Mouse (Mus musculus) midbrain, embryonic 14.5 days (tissue): ENCODE measurements around the gene Ciz1. TPM values are rescaled to one million over a fixed set of nuclear protein-coding genes. Genes with fewer than 3 reads are reported as not detected.

Source experiments
- ATAC-seq: fragments of 200-750 bp; cut with Nextera tagmentation; 2 replicates; pipeline ENCODE4 v1.8.0; 2017; ENCODE audit warnings: moderate number of reproducible peaks, moderate library complexity; ENCODE audit not compliant: low FRiP score, low TSS enrichment
- DNase-seq: peaks from one replicate; pipeline ENCODE4 v3.0.0-alpha.2; 2015
- H3K27ac ChIP-seq: fragments of 300-500 bp; sonication (generic); replicated peaks from 2 replicates; pipeline ENCODE4 v1.5.1; 2014; ENCODE audit warnings: mild to moderate bottlenecking, low read depth, low read length, moderate library complexity
- H3K27me3 ChIP-seq: fragments of 300-500 bp; sonication (generic); 2 replicates; pipeline ENCODE4 v1.6.1; 2014; ENCODE audit warnings: low read length, control low read depth, mixed read lengths; ENCODE audit not compliant: control insufficient read depth, insufficient read depth
- H3K36me3 ChIP-seq: fragments of 300-500 bp; sonication (generic); 2 replicates; pipeline ENCODE4 v1.6.1; 2014; ENCODE audit warnings: low read length, control low read depth; ENCODE audit not compliant: control insufficient read depth, insufficient read depth
- H3K4me1 ChIP-seq: fragments of 300-500 bp; sonication (generic); 2 replicates; pipeline ENCODE4 v1.6.1; 2014; ENCODE audit warnings: mild to moderate bottlenecking, antibody characterized with exemption, low read length, control low read depth; ENCODE audit not compliant: control insufficient read depth, insufficient read depth
- H3K4me2 ChIP-seq: fragments of 300-500 bp; sonication (generic); 2 replicates; pipeline ENCODE4 v1.6.1; 2014; ENCODE audit warnings: mild to moderate bottlenecking, low read length, moderate library complexity
- H3K4me3 ChIP-seq: fragments of 300-500 bp; sonication (generic); replicated peaks from 2 replicates; pipeline ENCODE4 v1.5.1; 2014; ENCODE audit warnings: low read depth, low read length
- H3K9ac ChIP-seq: fragments of 300-500 bp; sonication (generic); replicated peaks from 2 replicates; pipeline ENCODE4 v1.6.1; 2014; ENCODE audit warnings: mild to moderate bottlenecking, low read length, moderate library complexity
- H3K9me3 ChIP-seq: fragments of 300-500 bp; sonication (generic); 2 replicates; pipeline ENCODE4 v1.6.1; 2016; ENCODE audit warnings: low read length, control low read depth, mixed read lengths; ENCODE audit not compliant: control insufficient read depth
- WGBS: fragments of 180-500 bp; shearing (Covaris S2); extraction: QIAGEN DNeasy Blood & Tissue Kit; methylation state at CpG from one replicate; pipeline ENCODE4 v1.1.7; 2014; 5-methylcytosine and 5-hydroxymethylcytosine counted together
- polyA plus RNA-seq: library from polyadenylated mRNA; unstranded; fragments of >200 nt; fragmentation: Nextera tagmentation; extraction: Ambion mirVana; gene quantifications from 2 replicates; pipeline ENCODE4 v1.2.1, GENCODE M21; 2014

The Ciz1 gene
- polyA plus RNA-seq, 1 experiment from 2014 or later, result 54.1 TPM

- H3K4me2 ChIP-seq, result no peak overlapping the region
- DNase-seq (no peak), ATAC-seq (no peak)
- H3K36me3 ChIP-seq, result peaks cover 3% of the 10 kb centered on the region; the same call in 1 of the 2 replicates
- H3K9me3 ChIP-seq, result no peaks in the 10 kb centered on the region
- WGBS, result 83% methylated on average over 4 of the region's 4 CpGs
- H3K27me3 ChIP-seq, result no peaks in the 10 kb centered on the region
- no peak overlapping the region for H3K4me3 ChIP-seq
- H3K9ac ChIP-seq, result no peak overlapping the region
- H3K4me1 ChIP-seq, result peaks cover 15% of the 10 kb centered on the region
- H3K27ac ChIP-seq, result no peak overlapping the region
Observed at GRCm38 (mm10) chr2:32327200-32327599, 24.9 kb upstream of the Ciz1 start.

DNA sequence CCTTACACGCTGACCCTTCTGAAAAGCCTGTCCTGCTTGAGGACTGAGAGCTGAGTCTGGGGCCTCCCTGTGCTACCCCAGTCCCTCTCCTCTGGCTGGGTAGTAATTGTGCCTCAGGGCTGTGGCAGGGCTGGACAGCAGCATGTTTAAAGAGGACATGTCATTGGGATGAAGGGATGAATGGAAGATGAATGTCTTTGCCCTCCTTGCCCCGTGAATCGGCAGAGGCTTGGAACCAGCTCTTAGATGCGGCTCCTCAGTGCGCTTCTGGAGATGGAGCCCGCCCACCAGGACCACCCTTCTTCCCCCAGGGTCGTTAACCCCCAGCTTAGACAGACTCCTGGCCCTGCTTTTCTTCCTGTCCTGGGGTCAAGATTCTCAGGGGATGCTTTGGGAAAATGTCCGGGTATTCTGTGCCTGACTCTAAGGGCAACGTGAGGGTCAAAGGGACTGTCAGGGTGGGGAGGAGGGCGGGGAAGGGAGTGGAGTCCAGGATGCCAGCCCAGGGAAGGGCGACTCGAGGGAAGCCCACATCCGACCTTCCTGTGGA lies 23.1 kb upstream of the Ciz1 start:
- DNase-seq (no peak), ATAC-seq (no peak)
- no peaks in the 10 kb centered on the region for H3K9me3 ChIP-seq
- H3K36me3 ChIP-seq, result peaks cover 15% of the 10 kb centered on the region
- no peak overlapping the region for H3K4me2 ChIP-seq
- no peaks in the 10 kb centered on the region; the same call in 1 of the 2 replicates for H3K4me1 ChIP-seq
- no peak overlapping the region for H3K9ac ChIP-seq
- 40% methylated on average over 13 of the region's 13 CpGs for WGBS
- no peak overlapping the region for H3K27ac ChIP-seq
- no peaks in the 10 kb centered on the region for H3K27me3 ChIP-seq
- no peak overlapping the region for H3K4me3 ChIP-seq

DNA sequence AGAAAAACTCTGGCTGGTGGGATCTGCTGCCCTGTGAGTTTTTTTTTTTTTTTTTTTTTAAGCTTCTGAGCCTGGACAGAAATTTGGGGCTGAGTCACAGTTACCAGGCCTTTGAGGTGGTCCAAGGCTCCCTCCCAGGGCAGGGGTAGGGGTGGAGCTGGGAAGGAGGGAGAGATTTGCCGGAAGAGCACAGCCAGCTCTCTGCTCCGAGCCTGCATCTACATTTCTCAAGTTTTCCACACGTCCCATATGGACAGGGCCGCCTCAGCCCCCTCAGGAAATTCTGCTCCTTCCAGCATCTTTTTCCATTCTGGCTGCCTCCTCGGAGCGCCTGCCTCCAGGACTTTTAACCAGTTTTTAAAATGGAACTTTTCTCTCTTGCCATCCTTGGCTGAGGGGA lies 22.6 kb upstream of the Ciz1 start:
- H3K36me3 ChIP-seq, result peaks cover 21% of the 10 kb centered on the region
- H3K4me2 ChIP-seq, result no peak overlapping the region
- H3K9me3 ChIP-seq, result no peaks in the 10 kb centered on the region
- no peak overlapping the region for H3K27ac ChIP-seq
- DNase-seq (no peak), ATAC-seq (no peak)
- WGBS, result 60% methylated on average over 6 of the region's 6 CpGs
- no peaks in the 10 kb centered on the region for H3K4me1 ChIP-seq
- no peak overlapping the region for H3K4me3 ChIP-seq
- H3K9ac ChIP-seq, result no peak overlapping the region
- H3K27me3 ChIP-seq, result no peaks in the 10 kb centered on the region

DNA sequence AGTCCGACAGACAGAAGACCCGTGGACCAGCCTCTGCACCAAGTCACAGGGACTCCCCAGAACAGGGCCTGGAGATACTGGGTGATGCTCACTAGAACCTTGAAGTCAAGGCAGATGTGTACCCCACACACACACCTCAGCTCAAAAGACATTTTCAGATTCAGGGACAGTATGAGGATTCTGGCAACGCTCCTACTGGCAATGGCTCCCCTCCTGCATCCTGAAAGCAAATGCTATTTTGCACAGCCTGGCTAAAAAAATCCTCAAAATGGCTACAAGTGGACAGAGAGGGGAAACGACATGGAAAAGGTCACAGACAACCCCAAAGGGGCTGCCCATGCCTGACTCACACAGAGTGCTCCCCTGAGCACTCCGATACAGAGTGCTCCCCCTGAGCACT lies 20.0 kb upstream of the Ciz1 start:
- Histone ChIP-seq H3K9ac (no peak overlapping the region), H3K27me3 (no peaks in the 10 kb centered on the region), H3K27ac (no peak overlapping the region), H3K9me3 (no peaks in the 10 kb centered on the region), H3K4me3 (no peak overlapping the region), H3K4me1 (no peaks in the 10 kb centered on the region), H3K4me2 (no peak overlapping the region), H3K36me3 (peaks cover 45% of the 10 kb centered on the region)
- DNase-seq, result no peak
- WGBS, result 87% methylated on average over 5 of the region's 5 CpGs
- ATAC-seq, result no peak

DNA sequence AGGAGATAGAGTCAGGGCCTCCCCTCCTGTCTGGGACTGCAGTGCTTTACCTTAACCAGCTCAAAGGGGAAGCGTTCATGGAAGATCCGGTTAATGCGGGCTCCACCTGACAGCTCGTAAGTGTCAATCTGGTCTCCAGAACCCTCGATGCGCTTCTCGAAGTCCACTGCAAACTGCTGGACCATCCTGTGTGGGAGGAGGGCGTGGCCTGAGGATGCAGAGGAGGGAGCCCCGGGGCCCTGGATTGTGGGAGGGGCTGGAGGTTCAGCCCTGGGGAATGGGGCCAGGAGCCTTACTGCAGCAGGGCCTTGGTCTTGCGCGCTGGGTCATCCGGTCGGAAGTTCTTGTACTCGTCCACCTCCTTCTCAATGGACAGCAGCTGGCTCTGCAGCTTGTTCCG lies 16.2 kb upstream of the Ciz1 start:
- no peak overlapping the region for H3K4me2 ChIP-seq
- H3K9ac ChIP-seq, result no peak overlapping the region
- H3K4me1 ChIP-seq, result no peaks in the 10 kb centered on the region
- DNase-seq (no peak), ATAC-seq (no peak)
- no peaks in the 10 kb centered on the region for H3K9me3 ChIP-seq
- WGBS, result 54% methylated on average over 15 of the region's 15 CpGs
- no peak overlapping the region for H3K4me3 ChIP-seq
- no peaks in the 10 kb centered on the region for H3K27me3 ChIP-seq
- H3K36me3 ChIP-seq, result peaks cover 69% of the 10 kb centered on the region
- no peak overlapping the region for H3K27ac ChIP-seq

DNA sequence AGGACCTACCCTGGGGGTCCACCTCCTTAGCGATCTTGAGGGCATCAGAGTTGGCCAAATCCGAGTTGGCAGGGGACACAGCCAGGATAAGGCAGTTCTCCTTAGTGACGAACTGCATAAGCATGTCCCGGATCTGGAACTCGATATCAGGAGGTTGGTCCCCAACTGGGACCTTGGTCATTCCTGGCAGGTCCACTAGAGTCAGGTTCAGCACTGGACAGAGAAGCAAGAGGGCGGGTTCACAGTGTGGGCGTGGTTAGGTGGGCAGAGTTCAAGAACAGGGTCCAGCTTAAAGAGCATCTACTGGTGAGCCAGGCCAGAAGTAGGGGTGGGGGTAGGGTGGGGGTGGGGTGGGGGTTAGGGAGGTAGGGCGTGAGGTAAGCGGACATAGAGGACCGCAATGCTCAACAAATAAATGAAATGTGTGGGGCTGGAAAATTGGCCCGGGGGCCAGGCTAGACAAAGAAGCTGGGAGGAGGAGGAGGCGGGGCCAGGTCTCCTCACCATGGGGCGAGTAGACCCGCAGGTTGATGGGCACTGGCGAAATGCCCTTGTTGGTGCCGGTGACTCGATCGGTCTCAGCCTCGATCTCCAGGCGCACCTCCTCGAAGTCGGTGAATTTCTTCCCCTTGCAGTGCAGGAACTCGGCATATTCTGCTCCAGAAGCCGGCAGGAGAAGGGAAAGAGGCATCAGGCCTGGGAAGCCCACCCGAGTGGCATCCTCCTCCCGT lies 12.1 kb upstream of the Ciz1 start:
- Histone ChIP-seq H3K36me3 (peaks cover 43% of the 10 kb centered on the region), H3K4me3 (no peak overlapping the region), H3K9me3 (no peaks in the 10 kb centered on the region), H3K27me3 (no peaks in the 10 kb centered on the region), H3K4me2 (no peak overlapping the region), H3K4me1 (no peaks in the 10 kb centered on the region), H3K9ac (no peak overlapping the region), H3K27ac (no peak overlapping the region)
- ATAC-seq, result no peak
- WGBS, result 46% methylated on average over 26 of the region's 26 CpGs
- no peak for DNase-seq

DNA sequence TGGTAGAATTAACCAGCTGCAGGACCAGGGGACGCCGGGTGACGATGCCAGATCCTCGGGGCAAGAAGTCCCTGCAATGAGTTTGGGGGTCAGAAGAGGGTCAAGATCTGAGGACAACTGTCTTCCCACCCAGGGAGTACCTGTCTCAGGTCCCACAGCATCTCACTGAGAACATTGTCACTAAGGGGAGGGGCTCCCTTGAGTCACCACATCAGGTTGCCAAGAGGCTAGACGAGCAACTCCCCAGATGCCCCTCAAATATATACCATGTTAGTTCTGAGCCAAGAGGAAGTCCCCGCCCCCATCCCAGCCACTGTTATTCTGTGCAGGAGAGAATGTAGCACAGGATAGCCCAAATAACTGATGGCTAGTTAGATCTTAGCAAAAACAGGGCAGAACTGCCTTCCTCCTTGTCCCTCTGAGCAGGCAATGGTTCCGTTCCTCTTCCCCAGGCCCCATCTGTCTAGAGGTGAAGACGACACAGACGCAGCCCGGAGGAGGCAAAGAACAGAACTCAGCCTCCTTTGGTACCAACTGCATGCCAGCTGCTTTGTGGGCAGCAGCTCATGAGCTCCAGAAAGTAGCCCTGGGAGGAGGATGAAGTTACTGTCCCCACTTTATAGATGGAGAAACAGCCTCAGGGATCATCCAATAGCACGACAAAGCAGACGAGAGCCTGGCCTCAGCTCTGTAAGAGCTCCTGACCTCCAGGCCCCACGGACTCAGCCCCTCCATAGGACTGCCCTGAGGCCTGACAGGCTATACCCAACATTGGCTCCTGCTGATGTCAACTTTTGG lies 11.1 kb upstream of the Ciz1 start:
- 83% methylated on average over 13 of the region's 13 CpGs for WGBS

GRCm38 (mm10) chr2:32341634-32341939 lies 10.5 kb upstream of the Ciz1 start:
- H3K9me3 ChIP-seq, result no peaks in the 10 kb centered on the region
- no peak overlapping the region for H3K27ac ChIP-seq
- DNase-seq (no peak), ATAC-seq (no peak)
- no peak overlapping the region for H3K4me3 ChIP-seq
- H3K36me3 ChIP-seq, result peaks cover 29% of the 10 kb centered on the region
- no peak overlapping the region for H3K9ac ChIP-seq
- H3K27me3 ChIP-seq, result no peaks in the 10 kb centered on the region
- no peaks in the 10 kb centered on the region for H3K4me1 ChIP-seq
- 90% methylated on average over 4 of the region's 4 CpGs for WGBS
- no peak overlapping the region for H3K4me2 ChIP-seq

More for the DNA sequence above, 11.1 kb upstream of the Ciz1 start:
- Histone ChIP-seq H3K9ac (no peak overlapping the region), H3K27me3 (no peaks in the 10 kb centered on the region), H3K4me2 (no peak overlapping the region), H3K4me3 (no peak overlapping the region), H3K27ac (no peak overlapping the region), H3K9me3 (no peaks in the 10 kb centered on the region), H3K4me1 (no peaks in the 10 kb centered on the region), H3K36me3 (peaks cover 34% of the 10 kb centered on the region)
- no peak for ATAC-seq
- no peak for DNase-seq

- H3K9ac ChIP-seq, result no peak overlapping the region
- H3K27ac ChIP-seq, result no peak overlapping the region
- ATAC-seq (no peak), DNase-seq (no peak)
- 76% methylated on average over 4 of the region's 4 CpGs for WGBS
- peaks cover 25% of the 10 kb centered on the region for H3K36me3 ChIP-seq
- H3K27me3 ChIP-seq, result no peaks in the 10 kb centered on the region
- H3K9me3 ChIP-seq, result no peaks in the 10 kb centered on the region
- H3K4me3 ChIP-seq, result no peak overlapping the region
- no peak overlapping the region for H3K4me2 ChIP-seq
- H3K4me1 ChIP-seq, result no peaks in the 10 kb centered on the region
Observed at GRCm38 (mm10) chr2:32342039-32342438, 10.1 kb upstream of the Ciz1 start.
